Mouse (Mus musculus): ENCODE results near the gene Tmprss7.

GRCm38 (mm10) chr16:45643944-45644343 is 49.5 kb downstream of the Tmprss7 start:
- TF ChIP-seq CTCF (IDR thresholded peaks at IDR 0.05; ENCODE audit: low read depth, low read length) = no peak
- TF ChIP-seq POLR2A (IDR thresholded peaks at IDR 0.05; ENCODE audit: extremely low read depth, insufficient read depth, low read length) = no peak

All from liver, adult 2 months (tissue).